Mouse (Mus musculus) embryonic facial prominence, embryonic 10.5 days (tissue): ENCODE measurements around the gene Nkd2. TPM values are rescaled to one million over a fixed set of nuclear protein-coding genes. Genes with fewer than 3 reads are reported as not detected.
A peak's percentile ranks its signal among the peaks of the same experiment; 100 is the strongest.

Source experiments
- DNase-seq: peaks from one replicate; pipeline ENCODE4 v3.0.0-alpha.2; 2017; ENCODE audit warnings: low spot score
- H3K27ac ChIP-seq: fragments of 300-500 bp; sonication (generic); replicated peaks from 2 replicates; pipeline ENCODE4 v1.5.1; 2016; ENCODE audit warnings: mild to moderate bottlenecking
- H3K27me3 ChIP-seq: fragments of 300-500 bp; sonication (generic); replicated peaks from 2 replicates; pipeline ENCODE4 v1.6.1; 2016; ENCODE audit warnings: low read depth, mild to moderate bottlenecking; ENCODE audit not compliant: poor library complexity, severe bottlenecking
- H3K36me3 ChIP-seq: fragments of 300-500 bp; sonication (generic); replicated peaks from 2 replicates; pipeline ENCODE4 v1.6.1; 2016; ENCODE audit warnings: mild to moderate bottlenecking, moderate library complexity
- H3K4me1 ChIP-seq: fragments of 300-500 bp; sonication (generic); 2 replicates; pipeline ENCODE4 v1.6.1; 2016
- H3K4me3 ChIP-seq: fragments of 300-500 bp; sonication (generic); 2 replicates; pipeline ENCODE4 v1.5.1; 2016; ENCODE audit warnings: mild to moderate bottlenecking, moderate library complexity
- H3K9me3 ChIP-seq: fragments of 300-500 bp; sonication (generic); 2 replicates; pipeline ENCODE4 v1.6.1; 2016; ENCODE audit warnings: mild to moderate bottlenecking
- WGBS: fragments of 180-500 bp; shearing (Covaris S2); methylation state at CpG from one replicate; pipeline ENCODE4 v1.1.7; 2016; 5-methylcytosine and 5-hydroxymethylcytosine counted together
- polyA plus RNA-seq: library from polyadenylated mRNA; unstranded; fragments of >200 nt; fragmentation: Nextera tagmentation; extraction: Ambion mirVana; gene quantifications from 2 replicates; pipeline ENCODE4 v1.2.1, GENCODE M21; 2016

The Nkd2 gene
- polyA plus RNA-seq, 1 experiment from 2014 or later, result 26.2 TPM

- WGBS, result 77% methylated on average over 11 of the region's 11 CpGs
- Histone ChIP-seq H3K9me3 (no peaks in the 10 kb centered on the region), H3K36me3 (peaks cover 35% of the 10 kb centered on the region), H3K4me1 (peaks cover 55% of the 10 kb centered on the region), H3K4me3 (no peak overlapping the region), H3K27ac (no peak overlapping the region; the same call in 1 of the 2 replicates), H3K27me3 (no peaks in the 10 kb centered on the region)
- DNase-seq, result no peak
Observed at GRCm38 (mm10) chr13:73839137-73839548, 8.3 kb downstream of the Nkd2 start.

GRCm38 (mm10) chr13:73837708-73838107 lies 9.7 kb downstream of the Nkd2 start:
- 86% methylated on average over 8 of the region's 8 CpGs for WGBS
- H3K36me3 ChIP-seq, result peaks cover 27% of the 10 kb centered on the region
- peaks cover 67% of the 10 kb centered on the region for H3K4me1 ChIP-seq
- H3K27me3 ChIP-seq, result no peaks in the 10 kb centered on the region
- DNase-seq, result no peak
- no peaks in the 10 kb centered on the region for H3K9me3 ChIP-seq
- no peak overlapping the region for H3K4me3 ChIP-seq
- no peak overlapping the region for H3K27ac ChIP-seq

GRCm38 (mm10) chr13:73836491-73836890 lies 10.9 kb downstream of the Nkd2 start:
- Histone ChIP-seq H3K36me3 (peaks cover 17% of the 10 kb centered on the region), H3K27ac (0 out of 2 replicates have a peak overlapping the region, but pooled peaks have one; percentile 45), H3K9me3 (no peaks in the 10 kb centered on the region), H3K4me3 (no peak overlapping the region), H3K27me3 (no peaks in the 10 kb centered on the region), H3K4me1 (peaks cover 76% of the 10 kb centered on the region)
- DNase-seq, result no peak
- 85% methylated on average over 6 of the region's 6 CpGs for WGBS

- Histone ChIP-seq H3K4me3 (no peak overlapping the region), H3K36me3 (peaks cover 15% of the 10 kb centered on the region), H3K9me3 (no peaks in the 10 kb centered on the region), H3K4me1 (peaks cover 76% of the 10 kb centered on the region), H3K27ac (0 out of 2 replicates have a peak overlapping the region, but pooled peaks have one; percentile 45), H3K27me3 (no peaks in the 10 kb centered on the region)
- 75% methylated on average over 4 of the region's 4 CpGs for WGBS
- DNase-seq, result no peak
Observed at GRCm38 (mm10) chr13:73835791-73836190, 11.6 kb downstream of the Nkd2 start.

- 0 out of 2 replicates have a peak, but pooled peaks cover 9% of the 10 kb centered on the region for H3K36me3 ChIP-seq
- no peak overlapping the region for H3K4me3 ChIP-seq
- peaks cover 63% of the 10 kb centered on the region for H3K4me1 ChIP-seq
- H3K27me3 ChIP-seq, result no peaks in the 10 kb centered on the region
- no peaks in the 10 kb centered on the region for H3K9me3 ChIP-seq
- H3K27ac ChIP-seq, result peak overlapping the region; percentile 77
- 37% methylated on average over 12 of the region's 12 CpGs for WGBS
- peak; percentile 82 for DNase-seq
Observed at GRCm38 (mm10) chr13:73833809-73834208, 13.6 kb downstream of the Nkd2 start.

GRCm38 (mm10) chr13:73831486-73831885 lies 15.9 kb downstream of the Nkd2 start:
- WGBS, result 2% methylated on average over 2 of the region's 2 CpGs
- Histone ChIP-seq H3K27ac (no peak overlapping the region), H3K36me3 (peaks cover 7% of the 10 kb centered on the region), H3K27me3 (no peaks in the 10 kb centered on the region), H3K9me3 (no peaks in the 10 kb centered on the region), H3K4me3 (no peak overlapping the region), H3K4me1 (peaks cover 49% of the 10 kb centered on the region)
- DNase-seq, result peak; percentile 76

- Histone ChIP-seq H3K36me3 (peaks cover 47% of the 10 kb centered on the region), H3K27ac (no peak overlapping the region), H3K4me3 (no peak overlapping the region), H3K4me1 (peaks cover 7% of the 10 kb centered on the region), H3K27me3 (no peaks in the 10 kb centered on the region), H3K9me3 (no peaks in the 10 kb centered on the region)
- no peak for DNase-seq
- 87% methylated on average over 8 of the region's 8 CpGs for WGBS
Observed at GRCm38 (mm10) chr13:73827243-73827642, 20.2 kb downstream of the Nkd2 start.

- DNase-seq, result no peak
- Histone ChIP-seq H3K36me3 (peaks cover 73% of the 10 kb centered on the region), H3K27me3 (no peaks in the 10 kb centered on the region), H3K9me3 (no peaks in the 10 kb centered on the region), H3K27ac (no peak overlapping the region), H3K4me1 (no peaks in the 10 kb centered on the region), H3K4me3 (no peak overlapping the region)
- 87% methylated on average over 6 of the region's 6 CpGs for WGBS
Observed at GRCm38 (mm10) chr13:73823711-73824110, 23.7 kb downstream of the Nkd2 start.

- H3K27me3 ChIP-seq, result no peaks in the 10 kb centered on the region
Observed at GRCm38 (mm10) chr13:73822187-73822800, 25.1 kb downstream of the Nkd2 start.

GRCm38 (mm10) chr13:73821251-73821650 lies 26.2 kb downstream of the Nkd2 start:
- H3K36me3 ChIP-seq, result peaks cover 86% of the 10 kb centered on the region
- H3K9me3 ChIP-seq, result no peaks in the 10 kb centered on the region
- H3K4me1 ChIP-seq, result 0 out of 2 replicates have a peak, but pooled peaks cover 2% of the 10 kb centered on the region
- H3K27me3 ChIP-seq, result no peaks in the 10 kb centered on the region
- no peak for DNase-seq
- no peak overlapping the region for H3K4me3 ChIP-seq
- no peak overlapping the region for H3K27ac ChIP-seq
- 91% methylated on average over 7 of the region's 7 CpGs for WGBS

More at GRCm38 (mm10) chr13:73822187-73822800, 25.1 kb downstream of the Nkd2 start:
- no peaks in the 10 kb centered on the region for H3K4me1 ChIP-seq
- no peak overlapping the region for H3K27ac ChIP-seq
- WGBS, result 72% methylated on average over 4 of the region's 4 CpGs
- H3K36me3 ChIP-seq, result peaks cover 85% of the 10 kb centered on the region
- peak; percentile 56 for DNase-seq
- no peaks in the 10 kb centered on the region for H3K9me3 ChIP-seq
- H3K4me3 ChIP-seq, result no peak overlapping the region

GRCm38 (mm10) chr13:73818921-73819320 lies 28.5 kb downstream of the Nkd2 start:
- Histone ChIP-seq H3K4me3 (no peak overlapping the region), H3K4me1 (0 out of 2 replicates have a peak, but pooled peaks cover 6% of the 10 kb centered on the region), H3K36me3 (peaks cover 88% of the 10 kb centered on the region), H3K27ac (no peak overlapping the region), H3K27me3 (no peaks in the 10 kb centered on the region), H3K9me3 (no peaks in the 10 kb centered on the region)
- DNase-seq, result no peak
- 75% methylated on average over 3 of the region's 3 CpGs for WGBS

GRCm38 (mm10) chr13:73816338-73816737 lies 31.1 kb downstream of the Nkd2 start:
- H3K27me3 ChIP-seq, result no peaks in the 10 kb centered on the region
- H3K27ac ChIP-seq, result no peak overlapping the region
- no peaks in the 10 kb centered on the region for H3K9me3 ChIP-seq
- H3K4me3 ChIP-seq, result no peak overlapping the region
- no peak for DNase-seq
- 0 out of 2 replicates have a peak, but pooled peaks cover 6% of the 10 kb centered on the region for H3K4me1 ChIP-seq
- H3K36me3 ChIP-seq, result peaks cover 95% of the 10 kb centered on the region
- WGBS, result 77% methylated on average over 6 of the region's 6 CpGs

- peaks cover 97% of the 10 kb centered on the region for H3K36me3 ChIP-seq
- H3K27ac ChIP-seq, result no peak overlapping the region
- 91% methylated on average over 7 of the region's 7 CpGs for WGBS
- no peak overlapping the region for H3K4me3 ChIP-seq
- no peaks in the 10 kb centered on the region for H3K27me3 ChIP-seq
- H3K9me3 ChIP-seq, result no peaks in the 10 kb centered on the region
- DNase-seq, result no peak
- H3K4me1 ChIP-seq, result 0 out of 2 replicates have a peak, but pooled peaks cover 6% of the 10 kb centered on the region
Observed at GRCm38 (mm10) chr13:73814181-73814580, 33.2 kb downstream of the Nkd2 start.
